Mouse (Mus musculus) olfactory bulb, adult 2 months (tissue): ENCODE results near the gene Gm4767.
"Not testable (repeated sequence)": the region's sequence is repeated elsewhere in the genome, so short reads cannot be mapped to it uniquely, and the experiment has no call there.

ENCODE experiments used
- CTCF ChIP-seq: fragments of 200-500 bp; IDR thresholded peaks from 2 replicates; pipeline ENCODE4 v1.5.1; 2012; ENCODE audit warnings: low read depth, mild to moderate bottlenecking, low read length, moderate library complexity; ENCODE audit not compliant: insufficient read depth
- POLR2A ChIP-seq: fragments of 200-500 bp; IDR thresholded peaks from 2 replicates; pipeline ENCODE4 v1.6.1; 2012; ENCODE audit warnings: mild to moderate bottlenecking, low read depth, low read length, moderate library complexity; ENCODE audit not compliant: insufficient read depth

- not testable (repeated sequence) for TF ChIP-seq POLR2A, CTCF
Measured at GRCm38 (mm10) chr10:81770506-81771403, 41.2 kb upstream of the Gm4767 start, which contains the start of gene Gm3055.
